Comparison of ENCODE assay signal across 31 mouse cellular contexts in genomic region chr1:22770530-22771254, GRCm38 (mm10). TPM values are rescaled to one million over a fixed set of nuclear protein-coding genes. Genes with fewer than 3 reads are reported as not detected.
DNase-seq lines count a peak whose midpoint lies in the region; ATAC-seq and TF ChIP-seq lines count a peak whose summit lies in the region.
"Had no signal": no experiment of that assay in that cellular context is flagged by ENCODE, and none has a peak within 500 bp of the region (broad histone marks: within the 10 kb centered on the region; RNA-seq: fewer than 3 reads in every experiment).

No protein-coding gene starts in this region.

- H3K27ac ChIP-seq in forebrain, embryonic 13.5 days, result no peak overlapping the region
- no peak overlapping the region for H3K27ac ChIP-seq in forebrain, embryonic 12.5 days
- H3K27ac ChIP-seq in midbrain, embryonic 15.5 days, result no peak overlapping the region
- H3K27ac ChIP-seq in midbrain, embryonic 11.5 days (ENCODE audit: low read depth, low read length), result no peak overlapping the region
- no peak overlapping the region for H3K27ac ChIP-seq in limb, embryonic 10.5 days
- H3K27ac ChIP-seq: embryonic facial prominence, embryonic 13.5 days; forebrain, embryonic 10.5 days; gastrocnemius, adult 2 months; heart, embryonic 15.5 days; hindbrain, embryonic 10.5 days; hindbrain, embryonic 13.5 days had no signal

- WGBS in forebrain, embryonic 13.5 days, result 30% methylated on average over 7 of the region's 7 CpGs
- WGBS in forebrain, embryonic 12.5 days, result 49% methylated on average over 7 of the region's 7 CpGs
- WGBS in midbrain, embryonic 15.5 days, result 49% methylated on average over 7 of the region's 7 CpGs
- 83% methylated on average over 7 of the region's 7 CpGs for WGBS in midbrain, embryonic 11.5 days
- WGBS in limb, embryonic 10.5 days, result 83% methylated on average over 7 of the region's 7 CpGs

- no peak for TF ChIP-seq CTCF in brain, embryonic 14.5 days (IDR thresholded peaks at IDR 0.05; ENCODE audit: borderline replicate concordance, extremely low read depth, insufficient read depth, insufficient read length)

- no peak overlapping the region for H3K9ac ChIP-seq in forebrain, embryonic 13.5 days
- H3K9ac ChIP-seq in forebrain, embryonic 12.5 days, result no peak overlapping the region
- no peak overlapping the region for H3K9ac ChIP-seq in midbrain, embryonic 15.5 days
- no peak overlapping the region for H3K9ac ChIP-seq in midbrain, embryonic 11.5 days (ENCODE audit: low read length)
- H3K9ac ChIP-seq: embryonic facial prominence, embryonic 13.5 days; heart, embryonic 12.5 days; heart, embryonic 15.5 days; hindbrain, embryonic 13.5 days had no signal

- no peak for TF ChIP-seq POLR2A in brain, embryonic 14.5 days (IDR thresholded peaks at IDR 0.05; ENCODE audit: borderline replicate concordance, extremely low read depth, insufficient read depth, insufficient read length, poor library complexity, severe bottlenecking)

- no peaks in the 10 kb centered on the region for H3K36me3 ChIP-seq in forebrain, embryonic 13.5 days (ENCODE audit: poor library complexity, severe bottlenecking)
- H3K36me3 ChIP-seq in forebrain, embryonic 12.5 days (replicated peaks), result no peaks in the 10 kb centered on the region
- no peaks in the 10 kb centered on the region for H3K36me3 ChIP-seq in midbrain, embryonic 15.5 days (replicated peaks)
- no peaks in the 10 kb centered on the region for H3K36me3 ChIP-seq in midbrain, embryonic 11.5 days (ENCODE audit: control insufficient read depth, insufficient read depth, low read length)
- no peaks in the 10 kb centered on the region for H3K36me3 ChIP-seq in limb, embryonic 10.5 days
- H3K36me3 ChIP-seq: embryonic facial prominence, embryonic 13.5 days; forebrain, embryonic 10.5 days; G1E; heart, embryonic 12.5 days; heart, embryonic 15.5 days; hindbrain, embryonic 10.5 days; hindbrain, embryonic 13.5 days had no signal

- 0 out of 2 replicates have a peak, but pooled peaks cover 3% of the 10 kb centered on the region for H3K4me1 ChIP-seq in forebrain, embryonic 13.5 days
- H3K4me1 ChIP-seq in forebrain, embryonic 12.5 days, result no peaks in the 10 kb centered on the region
- H3K4me1 ChIP-seq in midbrain, embryonic 15.5 days, result no peaks in the 10 kb centered on the region
- H3K4me1 ChIP-seq in midbrain, embryonic 11.5 days (ENCODE audit: control insufficient read depth, insufficient read depth, low read length), result no peaks in the 10 kb centered on the region
- H3K4me1 ChIP-seq in limb, embryonic 10.5 days, result no peaks in the 10 kb centered on the region
- H3K4me1 ChIP-seq: embryonic facial prominence, embryonic 13.5 days; heart, embryonic 12.5 days; heart, embryonic 15.5 days; hindbrain, embryonic 10.5 days; hindbrain, embryonic 13.5 days had no signal

- peak; percentile 33; the same call in 1 of the 2 replicates for ATAC-seq in forebrain, embryonic 13.5 days
- no peak for ATAC-seq in forebrain, embryonic 12.5 days (ENCODE audit: low FRiP score)
- peak; percentile 75; the same call in 1 of the 2 replicates for ATAC-seq in midbrain, embryonic 15.5 days (replicated peaks)
- no peak for ATAC-seq in midbrain, embryonic 11.5 days (ENCODE audit: low FRiP score)
- ATAC-seq: forebrain, embryonic 16.5 days; hindbrain, embryonic 16.5 days; inflammation-experienced regulatory T-cells, adult 6 months; intestine, embryonic 16.5 days had no signal

- DNase-seq in midbrain, embryonic 11.5 days (ENCODE audit: low spot score, missing footprints), result no peak
- peak; percentile 46 for DNase-seq in brain, embryonic 14.5 days (ENCODE audit: low read depth)
- peak; percentile 81 for DNase-seq in retina, postnatal 1 day
- no peak for DNase-seq in left cerebral cortex, adult 8-10 months (ENCODE audit: low spot score in 2 of 2)
- no peak for DNase-seq in limb, embryonic 10.5 days (ENCODE audit: low spot score)
- DNase-seq: adrenal gland, adult 8-10 months; adrenal gland, postnatal 25 days; B cell, adult 2 months; cerebellum, adult 18-20 months; cerebellum, adult 9-10 months; cerebellum, postnatal 14 days; gastrocnemius, adult 2 months; gastrocnemius, postnatal 14 days; heart, postnatal 10 days; heart, postnatal 36 days had no signal

- no peaks in the 10 kb centered on the region for H3K27me3 ChIP-seq in forebrain, embryonic 13.5 days
- H3K27me3 ChIP-seq in forebrain, embryonic 12.5 days, result no peaks in the 10 kb centered on the region
- no peaks in the 10 kb centered on the region for H3K27me3 ChIP-seq in midbrain, embryonic 15.5 days (replicated peaks)
- H3K27me3 ChIP-seq in midbrain, embryonic 11.5 days (ENCODE audit: control insufficient read depth, insufficient read depth, low read length), result no peaks in the 10 kb centered on the region
- H3K27me3 ChIP-seq in limb, embryonic 10.5 days (ENCODE audit: low read depth, poor library complexity, severe bottlenecking), result no peaks in the 10 kb centered on the region
- H3K27me3 ChIP-seq: CH12.LX; embryonic facial prominence, embryonic 13.5 days; heart, embryonic 12.5 days; heart, embryonic 15.5 days; hindbrain, embryonic 13.5 days had no signal

- no peak overlapping the region for H3K4me2 ChIP-seq in forebrain, embryonic 13.5 days
- H3K4me2 ChIP-seq in forebrain, embryonic 12.5 days, result no peak overlapping the region
- H3K4me2 ChIP-seq in midbrain, embryonic 15.5 days, result no peak overlapping the region
- H3K4me2 ChIP-seq in midbrain, embryonic 11.5 days, result no peak overlapping the region
- H3K4me2 ChIP-seq: embryonic facial prominence, embryonic 13.5 days; heart, embryonic 12.5 days; heart, embryonic 15.5 days; hindbrain, embryonic 13.5 days had no signal

- no peaks in the 10 kb centered on the region for H3K9me3 ChIP-seq in forebrain, embryonic 13.5 days (replicated peaks)
- H3K9me3 ChIP-seq in forebrain, embryonic 12.5 days, result no peaks in the 10 kb centered on the region
- H3K9me3 ChIP-seq in midbrain, embryonic 15.5 days, result no peaks in the 10 kb centered on the region
- H3K9me3 ChIP-seq in midbrain, embryonic 11.5 days (ENCODE audit: control insufficient read depth, low read length), result no peaks in the 10 kb centered on the region
- H3K9me3 ChIP-seq in limb, embryonic 10.5 days (replicated peaks), result no peaks in the 10 kb centered on the region
- H3K9me3 ChIP-seq: embryonic facial prominence, embryonic 13.5 days; forebrain, embryonic 10.5 days; G1E; heart, embryonic 12.5 days; heart, embryonic 15.5 days; hindbrain, embryonic 10.5 days; hindbrain, embryonic 13.5 days had no signal

- no peak overlapping the region for H3K4me3 ChIP-seq in forebrain, embryonic 13.5 days
- no peak overlapping the region for H3K4me3 ChIP-seq in forebrain, embryonic 12.5 days (replicated peaks)
- H3K4me3 ChIP-seq in midbrain, embryonic 15.5 days, result no peak overlapping the region
- no peak overlapping the region for H3K4me3 ChIP-seq in midbrain, embryonic 11.5 days (ENCODE audit: low read depth, low read length)
- H3K4me3 ChIP-seq in limb, embryonic 10.5 days, result no peak overlapping the region
- H3K4me3 ChIP-seq: embryonic facial prominence, embryonic 13.5 days; forebrain, embryonic 10.5 days; gastrocnemius, adult 2 months; heart, embryonic 12.5 days; heart, embryonic 15.5 days; hindbrain, embryonic 10.5 days; hindbrain, embryonic 13.5 days had no signal

RNA-seq across cellular contexts. Expression of gene Rims1, which starts 35.1 kb away (rescaled TPM):
- polyA plus RNA-seq in forebrain, embryonic 13.5 days (2015; fragmentation: Nextera tagmentation; extraction: Ambion mirVana), result 4.4 and 5.2 TPM in 2 replicates
- polyA plus RNA-seq in forebrain, embryonic 12.5 days (2016; fragmentation: Nextera tagmentation; extraction: Ambion mirVana), result 3.4 and 5.4 TPM in 2 replicates
- 18.7 and 20.1 TPM in 2 replicates for polyA plus RNA-seq in midbrain, embryonic 15.5 days (2015; fragmentation: Nextera tagmentation; extraction: Ambion mirVana)
- polyA plus RNA-seq in midbrain, embryonic 11.5 days (2014; fragmentation: Nextera tagmentation; extraction: Ambion mirVana), result 2.1 and 3.6 TPM in 2 replicates
- 16.1 and 37.9 TPM in 2 replicates for polyA plus RNA-seq in brain, embryonic 14.5 days (2012; rRNA removed)
- 100 to 1,000 TPM; 310 to 353 (median 326) TPM for total RNA-seq in left cerebral cortex, adult 8-10 months (2022)
- polyA plus RNA-seq in limb, embryonic 10.5 days (2016; fragmentation: Nextera tagmentation; extraction: Ambion mirVana), result 0.48 and 0.83 TPM in 2 replicates
- total RNA-seq: CH12.LX; common myeloid progenitor, adult 5-6 weeks had no signal
- polyA plus RNA-seq: G1E; inflammation-experienced regulatory T-cells, adult 6 months had no signal

Comparison
In these comparisons a context has a peak if more than half of its experiments do, and no peak if none do; other contexts are left out.
1. ATAC-seq: peak in forebrain, embryonic 13.5 days (single experiment) and midbrain, embryonic 15.5 days (single experiment); none in forebrain, embryonic 12.5 days (single experiment) and midbrain, embryonic 11.5 days (single experiment).
2. DNase-seq: peak in brain, embryonic 14.5 days (single experiment) and retina, postnatal 1 day (single experiment); none in midbrain, embryonic 11.5 days (single experiment), left cerebral cortex, adult 8-10 months (0 of 2) and limb, embryonic 10.5 days (single experiment).